ENCODE assay signal across 8 mouse cellular contexts in genomic region chr10:122047727-122048365, GRCm38 (mm10). TPM values are rescaled to one million over a fixed set of nuclear protein-coding genes. Genes with fewer than 3 reads are reported as not detected.
DNase-seq lines count a peak whose midpoint lies in the region; ATAC-seq and TF ChIP-seq lines count a peak whose summit lies in the region.

No protein-coding gene starts in this region.

- peak overlapping the region; percentile 90 for H3K9ac ChIP-seq in embryonic facial prominence, embryonic 13.5 days
- H3K9ac ChIP-seq in heart, adult 2 months (ENCODE audit: low read depth, low read length): peak overlapping the region; percentile 74
- peak overlapping the region; percentile 92 for H3K9ac ChIP-seq in limb, embryonic 12.5 days (replicated peaks)
- H3K9ac ChIP-seq in midbrain, embryonic 13.5 days (replicated peaks): peak overlapping the region; percentile 95

- peak; percentile 23; the same call in 1 of the 2 replicates for TF ChIP-seq POLR2A in bone marrow, adult 2 months (IDR thresholded peaks at IDR 0.05; ENCODE audit: borderline replicate concordance, control insufficient read depth, low read depth, low read length)
- TF ChIP-seq POLR2A in heart, adult 2 months (IDR thresholded peaks at IDR 0.05; ENCODE audit: insufficient read depth, low read depth, low read length): no peak

- H3K79me2 ChIP-seq in heart, adult 2 months (replicated peaks; ENCODE audit: control insufficient read depth, insufficient read depth, low read length): no peaks in the 10 kb centered on the region

- TF ChIP-seq CTCF in bone marrow, adult 2 months (IDR thresholded peaks at IDR 0.05; ENCODE audit: control insufficient read depth, insufficient read depth, low read length): peak; percentile 60
- TF ChIP-seq CTCF in heart, adult 2 months (IDR thresholded peaks at IDR 0.05): peak; percentile 87

- peaks cover 1% of the 10 kb centered on the region for H3K4me1 ChIP-seq in bone marrow, adult 2 months (ENCODE audit: control insufficient read depth, insufficient read depth, low read length)
- H3K4me1 ChIP-seq in embryonic facial prominence, embryonic 13.5 days: peaks cover 14% of the 10 kb centered on the region
- H3K4me1 ChIP-seq in heart, adult 2 months (ENCODE audit: control insufficient read depth, insufficient read depth, low read length): no peaks in the 10 kb centered on the region
- peaks cover 14% of the 10 kb centered on the region for H3K4me1 ChIP-seq in limb, embryonic 12.5 days (replicated peaks)
- peaks cover 25% of the 10 kb centered on the region for H3K4me1 ChIP-seq in midbrain, embryonic 13.5 days (replicated peaks)

- peak overlapping the region; percentile 86 for H3K4me2 ChIP-seq in embryonic facial prominence, embryonic 13.5 days
- peak overlapping the region; percentile 86 for H3K4me2 ChIP-seq in limb, embryonic 12.5 days
- peak overlapping the region; percentile 73 for H3K4me2 ChIP-seq in midbrain, embryonic 13.5 days (replicated peaks)

- no peaks in the 10 kb centered on the region for H3K27me3 ChIP-seq in embryonic facial prominence, embryonic 13.5 days
- no peaks in the 10 kb centered on the region for H3K27me3 ChIP-seq in heart, adult 2 months (ENCODE audit: control insufficient read depth, insufficient read depth, low read length)
- H3K27me3 ChIP-seq in limb, embryonic 12.5 days: no peaks in the 10 kb centered on the region
- no peaks in the 10 kb centered on the region for H3K27me3 ChIP-seq in midbrain, embryonic 13.5 days

- no peak overlapping the region for H3K4me3 ChIP-seq in bone marrow, adult 2 months (replicated peaks; ENCODE audit: control insufficient read depth, low read depth, low read length)
- peak overlapping the region; percentile 74 for H3K4me3 ChIP-seq in embryonic facial prominence, embryonic 13.5 days
- peak overlapping the region; percentile 64 for H3K4me3 ChIP-seq in heart, adult 2 months
- H3K4me3 ChIP-seq in limb, embryonic 12.5 days (replicated peaks): peak overlapping the region; percentile 79
- peak overlapping the region; percentile 78 for H3K4me3 ChIP-seq in midbrain, embryonic 13.5 days (replicated peaks)

- no peaks in the 10 kb centered on the region for H3K9me3 ChIP-seq in embryonic facial prominence, embryonic 13.5 days
- no peaks in the 10 kb centered on the region for H3K9me3 ChIP-seq in limb, embryonic 12.5 days
- H3K9me3 ChIP-seq in midbrain, embryonic 13.5 days: no peaks in the 10 kb centered on the region

- DNase-seq in heart, adult 2 months: peak; percentile 86 to 96
- peak; percentile 82 for DNase-seq in kidney, adult 18-20 months
- DNase-seq in skeletal muscle tissue, adult 2 months (ENCODE audit: low read depth, low spot score): peak; percentile 25
- DNase-seq in yolk sac, embryonic 10.5 days (ENCODE audit: low spot score): peak; percentile 84

- H3K36me3 ChIP-seq in embryonic facial prominence, embryonic 13.5 days: no peaks in the 10 kb centered on the region
- no peaks in the 10 kb centered on the region for H3K36me3 ChIP-seq in heart, adult 2 months (ENCODE audit: control insufficient read depth, insufficient read depth, low read length)
- no peaks in the 10 kb centered on the region for H3K36me3 ChIP-seq in limb, embryonic 12.5 days
- peaks cover 2% of the 10 kb centered on the region; the same call in 1 of the 2 replicates for H3K36me3 ChIP-seq in midbrain, embryonic 13.5 days

- WGBS in bone marrow, adult 2 months: 13% methylated on average over 43 of the region's 44 CpGs
- WGBS in embryonic facial prominence, embryonic 13.5 days: 10% methylated on average over 43 of the region's 44 CpGs
- 12% methylated on average over 44 of the region's 44 CpGs for WGBS in heart, adult 2 months
- 12% methylated on average over 41 of the region's 44 CpGs for WGBS in limb, embryonic 12.5 days
- 18% methylated on average over 29 of the region's 44 CpGs for WGBS in midbrain, embryonic 13.5 days

- no peak overlapping the region; the same call in 1 of the 2 replicates for H3K27ac ChIP-seq in bone marrow, adult 2 months (ENCODE audit: control insufficient read depth, insufficient read depth, low read depth, low read length, poor library complexity)
- H3K27ac ChIP-seq in embryonic facial prominence, embryonic 13.5 days: peak overlapping the region; percentile 83
- peak overlapping the region; percentile 65 for H3K27ac ChIP-seq in heart, adult 2 months
- H3K27ac ChIP-seq in limb, embryonic 12.5 days: peak overlapping the region; percentile 87
- H3K27ac ChIP-seq in midbrain, embryonic 13.5 days: peak overlapping the region; percentile 96

- ATAC-seq in embryonic facial prominence, embryonic 13.5 days (ENCODE audit: insufficient number of reproducible peaks, insufficient read depth, low FRiP score, low TSS enrichment, low read depth): peak; percentile 67
- peak; percentile 76 for ATAC-seq in limb, embryonic 12.5 days (ENCODE audit: insufficient number of reproducible peaks, insufficient read depth, low FRiP score, low TSS enrichment, low read depth)
- peak; percentile 82 for ATAC-seq in midbrain, embryonic 13.5 days

- TF ChIP-seq EP300 in heart, adult 2 months (IDR thresholded peaks at IDR 0.05; ENCODE audit: insufficient read depth, low read depth, low read length): no peak

- intact Hi-C loops in heart, adult 2 months (cut with DNase I): loop anchor here (1.0 to 5.0 kb wide), 3 partner anchors 76 to 215 kb away; no protein-coding TSS in a partner anchor

RNA-seq across cellular contexts. Expression of gene Srgap1, which starts 0.7 kb away (rescaled TPM):
- 0.97 and 1.0 TPM in 2 replicates for polyA plus RNA-seq in bone marrow, adult 2 months (2011; ENCODE audit: insufficient read depth, insufficient read length, low replicate concordance, missing spikeins)
- 16.3 and 17.4 TPM in 2 replicates for polyA plus RNA-seq in embryonic facial prominence, embryonic 13.5 days (2015; fragmentation: Nextera tagmentation; extraction: Ambion mirVana)
- 1 to 10 TPM; 1.1 to 2.1 TPM for total RNA-seq in heart, adult 2 months (2021)
- 1.3 and 1.9 TPM in 2 replicates for polyA plus RNA-seq in heart, adult 2 months (2012; rRNA removed)
- 15.1 and 15.8 TPM in 2 replicates for polyA plus RNA-seq in limb, embryonic 12.5 days (2016; fragmentation: Nextera tagmentation; extraction: Ambion mirVana)
- 40.1 and 40.9 TPM in 2 replicates for polyA plus RNA-seq in midbrain, embryonic 13.5 days (2015; fragmentation: Nextera tagmentation; extraction: Ambion mirVana)

RNA-seq across cellular contexts. Expression of gene Rxylt1, which starts 49.3 kb away (rescaled TPM):
- 3.9 and 11.9 TPM in 2 replicates for polyA plus RNA-seq in bone marrow, adult 2 months (2011; ENCODE audit: insufficient read depth, insufficient read length, low replicate concordance, missing spikeins)
- 56.5 and 57.4 TPM in 2 replicates for polyA plus RNA-seq in embryonic facial prominence, embryonic 13.5 days (2015; fragmentation: Nextera tagmentation; extraction: Ambion mirVana)
- 10 to 100 TPM; 36.4 to 38.8 TPM for total RNA-seq in heart, adult 2 months (2021)
- 4.9 and 9.2 TPM in 2 replicates for polyA plus RNA-seq in heart, adult 2 months (2012; rRNA removed)
- polyA plus RNA-seq in limb, embryonic 12.5 days (2016; fragmentation: Nextera tagmentation; extraction: Ambion mirVana): 45.3 and 51.3 TPM in 2 replicates
- 30.7 and 32.1 TPM in 2 replicates for polyA plus RNA-seq in midbrain, embryonic 13.5 days (2015; fragmentation: Nextera tagmentation; extraction: Ambion mirVana)

Comparison
In these comparisons a context has a peak if more than half of its experiments do, and no peak if none do; other contexts are left out.
1. DNase-seq: peak in every context shown above with its lines; median percentile 91 in heart, adult 2 months; 84 in yolk sac, embryonic 10.5 days; 82 in kidney, adult 18-20 months; 25 in skeletal muscle tissue, adult 2 months.